Mouse (Mus musculus) spleen, adult 18-20 months (tissue): ENCODE results near the gene Capn5.

ENCODE experiments used
- DNase-seq, 2 experiments: peaks; one replicate each; pipeline ENCODE4 v3.0.0; 2022; ENCODE audit warnings: mixed read lengths in 2 of 2

The Capn5 gene

GRCm38 (mm10) chr7:98104481-98105435 is 73.3 kb downstream of the Capn5 start:
- no peak for DNase-seq

GRCm38 (mm10) chr7:98103942-98104292 is 74.2 kb downstream of the Capn5 start:
- no peak for DNase-seq

- peak; percentile 37 to 75 for DNase-seq
Observed at GRCm38 (mm10) chr7:98103002-98103941, 74.8 kb downstream of the Capn5 start.

GRCm38 (mm10) chr7:98102488-98102887 is 75.6 kb downstream of the Capn5 start:
- DNase-seq = no peak

GRCm38 (mm10) chr7:98097557-98097956 is 80.5 kb downstream of the Capn5 start:
- no peak for DNase-seq

GRCm38 (mm10) chr7:98095852-98096251 is 82.2 kb downstream of the Capn5 start:
- DNase-seq = no peak

GRCm38 (mm10) chr7:98086346-98086745 is 91.7 kb downstream of the Capn5 start:
- no peak for DNase-seq

- DNase-seq = peak in 1 of 2 experiments; percentile 11
Observed at GRCm38 (mm10) chr7:98085314-98085713, 92.8 kb downstream of the Capn5 start.

- DNase-seq = no peak
Observed at GRCm38 (mm10) chr7:98084541-98085293, 93.4 kb downstream of the Capn5 start.

GRCm38 (mm10) chr7:98082376-98082775 is 95.7 kb downstream of the Capn5 start:
- no peak for DNase-seq

GRCm38 (mm10) chr7:98077453-98077852 is 100.6 kb downstream of the Capn5 start:
- DNase-seq = no peak

- DNase-seq = peak; percentile 59 to 86
Observed at GRCm38 (mm10) chr7:98071620-98072019, 106.5 kb downstream of the Capn5 start.
